Mouse (Mus musculus) embryonic stem cell, embryonic (primary cell): ENCODE data around the gene Uchl3.

ENCODE experiments used
- CTCF ChIA-PET, 4 experiments: fragments of 300-600 bp in 2 of 4; fragments of 350-600 bp in 2 of 4; sonication (Branson Sonifier 250); formaldehyde crosslinking; loops; one replicate each; lab custom pipeline; 2022; ENCODE audit warnings: inconsistent platforms in 2 of 4; lab: Charles Lee
- POLR2A ChIA-PET, 4 experiments: fragments of 300-600 bp in 2 of 4; fragments of 350-600 bp in 2 of 4; sonication (Branson Sonifier 250); formaldehyde crosslinking; loops; one replicate each; lab custom pipeline; 2022; ENCODE audit warnings: antibody characterized with exemption in 4 of 4, inconsistent platforms in 1 of 4; lab: Charles Lee

Uchl3 gene

GRCm38 (mm10) chr14:101653581-101654525, at the start of gene Uchl3:
Uchl3 (plus strand) TSS chr14:101653967.
- CTCF ChIA-PET, result interaction anchor here in 3 of 4 experiments (0.5 to 1.4 kb wide), 17 partner anchors 8 to 295 kb away, joined by 3 to 8 read pairs (median 4); partner anchors contain the start of gene Tbc1d4 (in 2 of the 3)
- POLR2A ChIA-PET, result interaction anchor here (0.5 to 1.4 kb wide), 15 partner anchors 8 to 1415 kb away, joined by 3 to 6 read pairs (median 4); partner anchors contain the start of gene Tbc1d4 (in 2 of the 4)

DNA sequence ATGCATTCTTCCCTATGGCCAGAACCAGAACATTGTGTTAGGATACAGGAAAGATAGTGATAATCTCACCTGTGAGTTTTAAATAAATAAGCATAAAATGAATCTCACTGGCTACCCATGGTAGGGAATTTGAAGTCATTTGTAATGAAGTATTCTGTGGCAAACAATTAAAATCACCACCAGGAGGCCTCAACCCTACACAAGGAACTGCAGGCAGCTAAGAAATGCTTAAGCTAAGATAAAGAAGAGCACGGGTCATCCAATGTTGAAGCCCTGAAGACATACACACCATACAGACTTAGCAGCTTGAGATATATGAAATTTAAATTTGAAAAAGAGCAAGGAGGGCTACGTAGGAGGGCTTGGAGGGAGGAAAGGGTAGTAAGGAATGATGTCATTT, 47.9 kb upstream of the Uchl3 start:
- POLR2A ChIA-PET, result no interaction called here

DNA sequence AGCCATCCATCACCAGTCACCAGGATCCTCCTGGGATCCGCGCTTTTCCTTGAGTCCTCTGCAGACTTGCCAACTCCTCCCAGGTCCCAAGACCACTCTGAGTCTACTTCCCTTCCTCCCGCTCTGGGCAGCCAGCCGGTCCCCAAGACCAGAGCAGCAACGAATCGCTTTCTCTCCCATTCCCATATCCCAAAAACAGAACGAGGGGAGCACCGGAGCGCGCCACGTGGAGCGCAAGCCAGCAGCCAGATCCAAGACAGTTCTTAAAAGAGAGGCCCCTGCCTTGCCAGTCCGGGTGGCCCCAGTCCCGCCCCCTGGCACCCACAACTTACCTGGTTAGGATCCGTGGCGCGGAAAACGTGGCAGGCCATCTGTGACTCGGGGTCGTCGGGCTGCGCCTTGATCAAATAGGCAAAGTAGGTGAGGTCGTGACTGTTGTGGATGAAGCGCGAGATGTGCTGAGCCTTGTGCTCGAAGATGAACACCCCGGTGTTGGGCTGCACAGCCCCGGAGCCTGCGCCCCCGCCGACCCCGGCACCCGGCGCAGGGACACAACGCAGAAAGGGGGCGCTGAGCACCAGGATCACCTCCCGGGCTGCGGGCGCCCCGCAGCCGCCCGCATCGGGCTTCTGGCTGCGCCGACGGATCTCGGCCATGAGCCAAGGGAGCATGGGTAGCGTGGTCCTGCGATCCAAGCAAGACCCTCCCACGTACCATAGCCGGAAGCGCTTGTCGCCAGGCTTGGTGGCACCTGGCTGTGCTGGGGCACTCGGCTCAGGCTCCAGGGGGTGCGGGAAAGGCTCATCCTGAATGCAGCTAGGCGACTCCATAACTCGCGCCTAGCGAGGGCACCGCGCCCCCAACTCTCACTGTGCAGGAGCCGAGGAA, 45.9 kb upstream of the Uchl3 start:
- POLR2A ChIA-PET, result interaction anchor here in 2 of 4 experiments (0.7 to 1.6 kb wide), 10 partner anchors 8 to 1374 kb away, joined by 3 to 6 read pairs (median 4); partner anchors contain the start of gene Uchl3 (in 1 of the 2)
- CTCF ChIA-PET, result interaction anchor here in 3 of 4 experiments (0.6 to 2.1 kb wide), 11 partner anchors 10 to 1040 kb away, joined by 3 to 12 read pairs (median 4); partner anchors contain the start of genes Uchl3 (in 2 of the 3), Gm9922 (in 1 of the 3) and Lmo7 (in 1 of the 3)

More for the DNA sequence above, 47.9 kb upstream of the Uchl3 start:
- CTCF ChIA-PET, result interaction anchor here in 2 of 4 experiments (0.5 to 1.0 kb wide), 3 partner anchors 18 to 1483 kb away, joined by 3 to 4 read pairs (median 4); no protein-coding TSS in a partner anchor

DNA sequence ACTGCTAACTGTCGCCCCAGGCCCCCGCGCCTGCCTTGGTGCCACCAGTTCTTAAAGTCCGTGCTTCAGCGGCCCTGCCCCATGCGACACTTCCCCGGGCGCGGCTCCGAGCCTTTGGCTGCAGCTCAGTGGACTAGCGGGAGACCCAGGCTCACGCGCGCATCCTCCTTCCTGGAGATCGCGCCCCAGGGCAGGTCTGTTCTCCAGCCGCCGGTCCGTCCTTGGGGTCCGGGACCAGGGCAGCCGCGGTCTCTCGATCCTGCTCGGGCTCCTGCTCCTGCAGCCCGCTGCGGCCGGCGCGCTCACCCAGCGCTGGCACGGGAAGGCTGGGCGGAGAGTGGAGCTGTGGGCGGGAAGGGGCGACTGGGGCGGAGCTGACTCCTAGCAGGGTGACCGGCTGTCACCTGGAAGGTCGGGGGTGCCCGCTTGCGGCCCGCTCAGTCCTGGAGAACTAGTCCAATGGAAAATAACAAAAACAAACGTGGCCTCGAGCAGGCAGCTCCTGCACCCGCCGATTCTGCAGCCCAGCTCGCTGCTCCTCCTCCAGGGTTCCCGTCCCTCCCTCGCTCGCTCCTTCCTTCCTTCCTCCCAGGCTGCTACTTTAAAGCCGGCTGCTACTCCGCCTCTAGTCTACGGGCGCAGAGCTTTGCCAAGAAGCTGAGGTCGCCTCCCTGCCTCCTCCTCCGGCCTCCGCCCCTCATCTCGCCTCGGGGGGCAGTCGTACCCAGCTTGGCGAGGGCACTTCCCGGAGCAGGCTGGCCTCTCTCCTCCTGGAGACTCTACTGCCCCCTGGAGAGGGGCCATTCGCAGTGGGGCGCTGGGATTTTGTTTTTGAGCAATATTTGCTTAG, 45.0 kb upstream of the Uchl3 start, which contains the start of gene Tbc1d4:
TSS of gene Tbc1d4 (minus strand) at position 673 of the 850 bp plus-strand sequence.
- ChIA-PET CTCF (interaction anchor here (0.6 to 2.1 kb wide), 15 partner anchors 11 to 262 kb away, joined by 3 to 12 read pairs (median 4); partner anchors contain the start of genes Uchl3 (in 2 of the 4), Gm9922 (in 1 of the 4) and Lmo7 (in 1 of the 4)), POLR2A (interaction anchor here in 3 of 4 experiments (0.6 to 1.6 kb wide), 16 partner anchors 9 to 1373 kb away, joined by 3 to 6 read pairs (median 4); partner anchors contain the start of genes Uchl3 (in 2 of the 3), Gm9922 (in 1 of the 3) and Lmo7 (in 1 of the 3))

DNA sequence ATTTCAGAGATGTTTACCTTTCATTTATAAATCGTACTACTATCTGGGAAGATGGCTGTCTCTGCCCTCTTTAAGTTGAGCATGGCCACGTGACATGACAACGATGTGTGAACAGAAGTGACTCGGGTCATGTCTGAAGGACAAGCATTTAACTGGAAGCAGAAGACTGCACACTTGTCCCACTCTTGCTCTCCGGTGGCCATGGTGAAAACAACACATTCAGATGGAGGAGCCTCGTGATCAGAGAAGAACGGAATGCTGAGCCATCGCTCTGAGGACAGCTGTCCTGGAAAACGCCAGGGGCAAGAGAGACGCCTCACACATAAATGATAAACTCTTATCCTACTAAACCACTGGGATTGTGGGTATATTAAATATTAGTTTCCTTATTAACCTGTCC, 43.1 kb upstream of the Uchl3 start:
- POLR2A ChIA-PET, result no interaction called here
- CTCF ChIA-PET, result no interaction called here

DNA sequence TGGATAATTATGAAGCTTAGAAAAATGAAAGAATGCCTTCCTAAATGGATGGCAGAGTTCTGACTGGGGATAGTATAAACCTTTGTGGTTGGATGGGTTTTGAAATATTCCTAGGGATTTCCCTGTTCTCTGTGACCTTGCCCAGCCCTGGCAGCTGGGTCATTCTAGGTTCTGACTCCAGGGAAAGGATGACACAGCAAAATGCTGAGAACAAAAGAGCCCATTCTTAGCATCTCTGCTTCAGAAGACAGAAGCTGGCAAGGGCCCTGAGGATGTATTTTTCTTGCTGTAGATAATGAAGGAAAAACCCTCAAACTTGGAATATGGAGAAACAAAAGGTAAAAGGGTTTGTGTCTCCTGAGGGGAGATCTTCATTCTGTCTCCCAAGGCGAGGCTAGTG, 40.6 kb upstream of the Uchl3 start:
- ChIA-PET POLR2A (interaction anchor here in 2 of 4 experiments (1.0 to 2.1 kb wide), 3 partner anchors 10 to 15 kb away, joined by 4 to 5 read pairs (median 4); no protein-coding TSS in a partner anchor), CTCF (no interaction called here)

DNA sequence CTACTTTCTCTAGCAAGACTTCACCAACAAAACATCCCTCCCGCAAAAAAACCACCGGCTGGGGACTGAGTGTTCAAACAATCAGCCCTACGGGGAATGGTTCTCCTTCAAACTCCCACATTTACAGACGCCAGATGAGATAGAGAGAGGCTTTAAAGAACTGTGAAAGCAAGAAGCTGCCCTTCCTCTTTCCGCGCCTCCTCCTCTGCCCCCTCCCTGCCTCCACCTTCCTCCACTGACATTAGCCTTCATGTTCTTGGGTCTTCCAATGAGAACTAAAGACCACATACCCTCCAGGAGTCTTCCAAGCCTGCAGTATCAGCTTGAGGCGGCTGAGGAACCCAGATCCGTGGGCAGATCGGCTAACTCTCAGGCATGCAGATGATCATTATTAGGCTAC, 37.6 kb upstream of the Uchl3 start:
- ChIA-PET POLR2A (interaction anchor here in 1 of 4 experiments (0.5 to 2.2 kb wide), 3 partner anchors 16 to 80 kb away, joined by 3 to 7 read pairs (median 3); no protein-coding TSS in a partner anchor), CTCF (interaction anchor here in 1 of 4 experiments (0.7 kb wide), 1 partner anchor 304 kb away, joined by 3 read pairs; no protein-coding TSS in a partner anchor)

DNA sequence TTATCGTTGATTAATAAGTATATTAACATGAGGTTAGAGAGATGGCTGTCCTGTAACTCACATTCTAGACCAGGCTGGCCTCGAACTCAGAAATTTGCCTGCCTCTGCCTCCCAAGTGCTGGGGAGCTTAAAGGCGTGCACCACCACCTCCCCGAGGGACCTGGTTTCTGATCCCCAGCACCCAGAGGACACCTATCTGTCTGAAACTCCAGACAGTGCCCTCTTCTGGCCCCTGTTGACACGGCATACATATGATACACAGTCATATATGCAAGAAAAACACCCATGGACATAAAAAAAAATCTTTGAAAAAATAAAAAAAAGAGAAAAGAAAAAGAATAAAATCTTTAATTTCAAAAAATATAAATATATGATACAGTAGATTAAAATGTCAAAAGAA, 36.1 kb upstream of the Uchl3 start:
- ChIA-PET CTCF (interaction anchor here in 1 of 4 experiments (1.2 kb wide), 1 partner anchor 36 kb away, joined by 4 read pairs; the partner anchor contains the start of gene Uchl3), POLR2A (no interaction called here)

- ChIA-PET POLR2A (no interaction called here), CTCF (interaction anchor here in 1 of 4 experiments (0.6 kb wide), 1 partner anchor 12 kb away, joined by 4 read pairs; no protein-coding TSS in a partner anchor)
These were observed 23.2 kb upstream of the Uchl3 start for GRCm38 (mm10) chr14:101630548-101630947.

DNA sequence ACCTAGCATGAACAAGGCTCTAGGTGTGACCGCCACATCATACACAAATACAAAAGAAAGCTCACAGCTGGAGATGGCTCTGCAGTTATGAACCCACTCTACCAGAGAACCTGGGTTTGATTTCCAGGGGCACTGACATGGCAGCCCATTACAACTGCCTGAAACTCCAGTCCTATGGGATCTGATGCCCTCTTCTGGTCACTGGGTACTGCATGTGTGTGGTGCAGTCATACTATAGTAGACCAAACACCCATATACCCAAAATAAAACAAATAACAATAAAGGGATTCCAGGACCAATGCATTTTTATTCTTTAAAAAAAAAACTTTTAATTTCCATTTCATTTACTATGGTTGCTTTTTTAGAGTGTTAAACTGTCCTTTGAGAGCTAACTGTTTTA, 18.0 kb upstream of the Uchl3 start:
- POLR2A ChIA-PET, result interaction anchor here in 2 of 4 experiments (0.6 to 0.7 kb wide), 2 partner anchors 36 to 165 kb away, joined by 3 to 5 read pairs; no protein-coding TSS in a partner anchor
- CTCF ChIA-PET, result interaction anchor here in 2 of 4 experiments (0.6 to 1.2 kb wide), 3 partner anchors 27 to 592 kb away, joined by 3 to 10 read pairs (median 7); partner anchors contain the start of gene Tbc1d4 (in 1 of the 2)

GRCm38 (mm10) chr14:101637381-101637780, 16.4 kb upstream of the Uchl3 start:
- ChIA-PET POLR2A (interaction anchor here in 1 of 4 experiments (1.7 to 2.3 kb wide), 2 partner anchors 16 to 22 kb away, joined by 5 to 7 read pairs; partner anchors contain the start of gene Uchl3), CTCF (interaction anchor here in 2 of 4 experiments (0.9 to 1.2 kb wide), 2 partner anchors 9 to 28 kb away, joined by 3 read pairs; partner anchors contain the start of gene Tbc1d4 (in 1 of the 2))

DNA sequence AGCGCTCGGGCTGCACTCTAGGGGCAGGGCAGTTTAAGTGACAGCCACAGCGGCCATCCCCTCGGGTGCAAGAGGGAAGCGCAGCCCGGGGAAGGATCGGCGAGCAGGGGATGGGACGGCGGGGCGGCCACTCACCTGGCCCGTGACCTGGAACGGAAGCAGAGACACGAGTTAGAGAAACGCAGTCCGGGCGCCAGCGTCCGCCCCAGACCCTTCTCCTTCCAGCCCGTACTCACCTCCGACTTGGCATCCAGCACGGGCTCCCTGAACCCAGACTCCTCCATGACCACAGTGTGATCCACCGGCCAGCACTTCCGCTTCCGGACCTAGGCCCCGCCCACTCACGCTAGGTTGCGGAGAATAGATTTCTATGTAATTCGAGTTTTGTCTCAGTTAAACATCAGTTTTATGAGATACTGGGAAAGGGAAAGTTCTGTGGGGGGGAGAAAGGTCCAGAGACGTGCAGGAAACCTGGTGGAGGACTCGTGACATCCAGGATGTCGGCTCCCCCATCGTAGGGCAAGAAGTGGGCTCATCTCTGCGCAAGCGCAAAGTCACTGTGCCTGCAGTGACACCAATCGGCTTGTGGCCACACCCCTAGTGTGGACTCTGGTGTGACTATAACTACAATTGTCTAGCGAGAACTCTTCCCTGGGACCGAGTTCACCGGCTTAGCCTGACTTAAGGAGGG, 13.5 kb upstream of the Uchl3 start, which contains the start of gene Commd6:
TSS of gene Commd6 (minus strand) at position 534 of the 691 bp plus-strand sequence.
- POLR2A ChIA-PET, result interaction anchor here (0.6 to 1.5 kb wide), 5 partner anchors 11 to 19 kb away, joined by 3 to 5 read pairs (median 3); partner anchors contain the start of gene Uchl3 (in 3 of the 4)
- CTCF ChIA-PET, result interaction anchor here in 1 of 4 experiments (1.3 kb wide), 1 partner anchor 14 kb away, joined by 4 read pairs; the partner anchor contains the start of gene Uchl3

DNA sequence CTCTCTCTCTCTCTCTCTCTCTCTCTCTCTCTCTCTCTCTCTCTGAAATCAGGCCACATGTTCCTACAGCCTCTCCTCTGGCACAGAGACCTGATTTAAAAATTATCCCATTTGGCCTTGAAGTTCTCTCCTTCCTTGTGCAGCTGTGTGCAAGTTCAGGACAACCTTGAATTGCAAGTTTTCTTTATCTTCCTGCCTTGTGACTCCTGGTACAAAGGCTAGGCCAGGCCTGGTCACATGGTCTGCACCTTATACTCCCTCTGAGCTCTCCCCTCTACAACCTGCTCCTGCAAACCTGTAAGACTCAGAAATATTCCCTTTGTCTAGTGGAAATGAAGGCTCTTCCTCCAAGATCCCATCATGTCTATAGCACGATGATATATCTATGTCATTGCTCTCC, 8.8 kb upstream of the Uchl3 start:
- POLR2A ChIA-PET, result no interaction called here
- CTCF ChIA-PET, result interaction anchor here in 2 of 4 experiments (0.6 to 1.1 kb wide), 2 partner anchors 9 to 265 kb away, joined by 3 to 4 read pairs; partner anchors contain the start of gene Uchl3 (in 1 of the 2)

- CTCF ChIA-PET, result no interaction called here
- POLR2A ChIA-PET, result interaction anchor here in 3 of 4 experiments (1.0 to 1.4 kb wide), 3 partner anchors 8 to 42 kb away, joined by 3 to 4 read pairs (median 3); partner anchors contain the start of gene Commd6 (in 1 of the 3)
These were observed 3.2 kb upstream of the Uchl3 start for GRCm38 (mm10) chr14:101650551-101650950.

DNA sequence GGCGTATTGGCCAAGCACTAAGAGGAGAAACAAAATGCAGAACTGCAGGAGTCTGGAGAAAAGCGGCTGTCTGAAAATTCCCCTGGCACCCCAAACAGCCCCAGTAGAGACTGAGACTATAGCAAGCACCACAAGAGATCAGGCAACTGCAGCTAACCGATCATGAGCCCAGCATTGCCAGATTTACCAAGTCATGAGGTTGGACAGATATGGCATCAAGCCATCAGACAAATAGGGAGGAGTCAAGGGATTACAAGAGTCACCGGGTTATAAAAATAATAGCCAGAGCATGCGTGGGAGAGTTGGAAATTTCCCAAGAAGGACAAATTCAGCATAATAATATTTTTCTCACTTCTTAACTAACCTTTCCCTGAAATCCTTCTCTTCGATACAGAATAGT, 1.2 kb upstream of the Uchl3 start:
- POLR2A ChIA-PET, result no interaction called here
- CTCF ChIA-PET, result interaction anchor here in 1 of 4 experiments (1.3 kb wide), 1 partner anchor 44 kb away, joined by 7 read pairs; the partner anchor contains the start of gene Tbc1d4
